ENCODE assay signal across 8 mouse cellular contexts in genomic region chr1:135729821-135730220, GRCm38 (mm10). TPM values are rescaled to one million over a fixed set of nuclear protein-coding genes. Genes with fewer than 3 reads are reported as not detected.
A peak's percentile ranks its signal among the peaks of the same experiment; 100 is the strongest.
DNase-seq lines count a peak whose midpoint lies in the region; ATAC-seq lines count a peak whose summit lies in the region.

No protein-coding gene starts in this region.

- no peak for DNase-seq in neural tube, embryonic 11.5 days (ENCODE audit: low spot score)
- no peak for DNase-seq in neural tube, embryonic 10.5 days (ENCODE audit: extremely low spot score, low spot score)
- peak; percentile 50 for DNase-seq in skeletal muscle tissue, adult 2 months (ENCODE audit: low read depth, low spot score)
- no peak for DNase-seq in embryo, embryonic 9.5 days (ENCODE audit: extremely low spot score)
- no peak for DNase-seq in right cerebral cortex, postnatal 36 days (ENCODE audit: low spot score in 2 of 2)

- H3K9me3 ChIP-seq in neural tube, embryonic 11.5 days (ENCODE audit: control insufficient read depth, low read length) = no peaks in the 10 kb centered on the region
- no peaks in the 10 kb centered on the region for H3K9me3 ChIP-seq in limb, embryonic 12.5 days

- no peaks in the 10 kb centered on the region for H3K36me3 ChIP-seq in neural tube, embryonic 11.5 days (ENCODE audit: control insufficient read depth, insufficient read depth, low read length)
- no peaks in the 10 kb centered on the region for H3K36me3 ChIP-seq in limb, embryonic 12.5 days

- ATAC-seq in neural tube, embryonic 11.5 days (ENCODE audit: insufficient read depth, low FRiP score, low TSS enrichment) = no peak
- peak; percentile 27; the same call in 1 of the 2 replicates for ATAC-seq in erythroid progenitor cell, adult 5-6 weeks (replicated peaks; ENCODE audit: low FRiP score, poor library complexity, severe bottlenecking)
- no peak for ATAC-seq in limb, embryonic 12.5 days (ENCODE audit: insufficient number of reproducible peaks, insufficient read depth, low FRiP score, low TSS enrichment, low read depth)
- no peak for ATAC-seq in megakaryocyte progenitor cell, adult 5-6 weeks (replicated peaks; ENCODE audit: poor library complexity)

- peaks cover 9% of the 10 kb centered on the region for H3K4me1 ChIP-seq in neural tube, embryonic 11.5 days (ENCODE audit: control insufficient read depth, insufficient read depth, low read length)
- H3K4me1 ChIP-seq in limb, embryonic 12.5 days (replicated peaks) = peaks cover 62% of the 10 kb centered on the region

- peak overlapping the region; percentile 55; the same call in 1 of the 2 replicates for H3K4me3 ChIP-seq in neural tube, embryonic 11.5 days (ENCODE audit: low read depth, low read length)
- peak overlapping the region; percentile 64 for H3K4me3 ChIP-seq in limb, embryonic 12.5 days (replicated peaks)

- no peak overlapping the region for H3K27ac ChIP-seq in neural tube, embryonic 11.5 days (ENCODE audit: low read depth, low read length)
- peak overlapping the region; percentile 84 for H3K27ac ChIP-seq in limb, embryonic 12.5 days

- H3K27me3 ChIP-seq in neural tube, embryonic 11.5 days (ENCODE audit: control insufficient read depth, insufficient read depth, low read length) = no peaks in the 10 kb centered on the region
- no peaks in the 10 kb centered on the region for H3K27me3 ChIP-seq in limb, embryonic 12.5 days

- WGBS in neural tube, embryonic 11.5 days = 16% methylated on average over 4 of the region's 4 CpGs
- WGBS in limb, embryonic 12.5 days = 23% methylated on average over 4 of the region's 4 CpGs

- peak overlapping the region; percentile 14; the same call in 1 of the 2 replicates for H3K9ac ChIP-seq in neural tube, embryonic 11.5 days (ENCODE audit: low read length)
- peak overlapping the region; percentile 76 for H3K9ac ChIP-seq in limb, embryonic 12.5 days (replicated peaks)

- peak overlapping the region; percentile 85 for H3K4me2 ChIP-seq in neural tube, embryonic 11.5 days (ENCODE audit: low read depth)
- peak overlapping the region; percentile 80 for H3K4me2 ChIP-seq in limb, embryonic 12.5 days

RNA-seq across cellular contexts. Expression of gene Csrp1, which starts 10.0 kb away (rescaled TPM):
- polyA plus RNA-seq in neural tube, embryonic 11.5 days (2014; fragmentation: Nextera tagmentation; extraction: Ambion mirVana) = 47.5 and 51.1 TPM in 2 replicates
- total RNA-seq in erythroid progenitor cell, adult 5-6 weeks (2015; ENCODE audit: low replicate concordance) = 46.5 and 48.6 TPM in 2 replicates
- total RNA-seq in erythroid progenitor cell, adult 5-6 weeks (2017; ENCODE audit: low replicate concordance) = 31.8 and 44.7 TPM in 2 replicates
- polyA plus RNA-seq in limb, embryonic 12.5 days (2016; fragmentation: Nextera tagmentation; extraction: Ambion mirVana) = 63.6 and 75.1 TPM in 2 replicates
- 103 and 106 TPM in 2 replicates for total RNA-seq in megakaryocyte progenitor cell, adult 5-6 weeks (2015)
- 104 and 113 TPM in 2 replicates for total RNA-seq in megakaryocyte progenitor cell, adult 5-6 weeks (2017)

RNA-seq across cellular contexts. Expression of gene Phlda3, which starts 36.1 kb away (rescaled TPM):
- polyA plus RNA-seq in neural tube, embryonic 11.5 days (2014; fragmentation: Nextera tagmentation; extraction: Ambion mirVana) = 22.6 and 24.3 TPM in 2 replicates
- not detected in 2 replicates for total RNA-seq in erythroid progenitor cell, adult 5-6 weeks (2015; ENCODE audit: low replicate concordance)
- not detected in 2 replicates for total RNA-seq in erythroid progenitor cell, adult 5-6 weeks (2017; ENCODE audit: low replicate concordance)
- polyA plus RNA-seq in limb, embryonic 12.5 days (2016; fragmentation: Nextera tagmentation; extraction: Ambion mirVana) = 43.6 and 43.7 TPM in 2 replicates
- 0.61 and 1.1 TPM in 2 replicates for total RNA-seq in megakaryocyte progenitor cell, adult 5-6 weeks (2015)
- not detected in 2 replicates for total RNA-seq in megakaryocyte progenitor cell, adult 5-6 weeks (2017)

RNA-seq across cellular contexts. Expression of gene Tnni1, which starts 49.4 kb away (rescaled TPM):
- 57.6 and 70.7 TPM in 2 replicates for polyA plus RNA-seq in neural tube, embryonic 11.5 days (2014; fragmentation: Nextera tagmentation; extraction: Ambion mirVana)
- not detected in 2 replicates for total RNA-seq in erythroid progenitor cell, adult 5-6 weeks (2015; ENCODE audit: low replicate concordance)
- not detected in 2 replicates for total RNA-seq in erythroid progenitor cell, adult 5-6 weeks (2017; ENCODE audit: low replicate concordance)
- 89.0 and 101 TPM in 2 replicates for polyA plus RNA-seq in limb, embryonic 12.5 days (2016; fragmentation: Nextera tagmentation; extraction: Ambion mirVana)
- not detected in 2 replicates for total RNA-seq in megakaryocyte progenitor cell, adult 5-6 weeks (2015)
- not detected in 2 replicates for total RNA-seq in megakaryocyte progenitor cell, adult 5-6 weeks (2017)
